Mouse (Mus musculus) hindbrain, embryonic 12.5 days (tissue): ENCODE data around the gene Fam208b. TPM values are rescaled to one million over a fixed set of nuclear protein-coding genes. Genes with fewer than 3 reads are reported as not detected.
"Not testable (repeated sequence)": the region's sequence is repeated elsewhere in the genome, so short reads cannot be mapped to it uniquely, and the experiment has no call there.

ENCODE experiments used
- ATAC-seq: fragments of 200-750 bp; cut with Nextera tagmentation; 2 replicates; pipeline ENCODE4 v1.8.0; 2017; ENCODE audit warnings: moderate TSS enrichment; ENCODE audit not compliant: low FRiP score
- H3K27ac ChIP-seq: fragments of 300-500 bp; sonication (generic); 2 replicates; pipeline ENCODE4 v1.5.1; 2016; ENCODE audit warnings: mild to moderate bottlenecking
- H3K27me3 ChIP-seq: fragments of 300-500 bp; sonication (generic); 2 replicates; pipeline ENCODE4 v1.6.1; 2016; ENCODE audit warnings: mild to moderate bottlenecking
- H3K36me3 ChIP-seq: fragments of 300-500 bp; sonication (generic); 2 replicates; pipeline ENCODE4 v1.6.1; 2016; ENCODE audit warnings: mild to moderate bottlenecking
- H3K4me1 ChIP-seq: fragments of 300-500 bp; sonication (generic); 2 replicates; pipeline ENCODE4 v1.6.1; 2016
- H3K4me2 ChIP-seq: fragments of 300-500 bp; sonication (generic); replicated peaks from 2 replicates; pipeline ENCODE4 v1.6.1; 2016; ENCODE audit warnings: mild to moderate bottlenecking
- H3K4me3 ChIP-seq: fragments of 300-500 bp; sonication (generic); 2 replicates; pipeline ENCODE4 v1.5.1; 2016; ENCODE audit warnings: mild to moderate bottlenecking
- H3K9ac ChIP-seq: fragments of 300-500 bp; sonication (generic); 2 replicates; pipeline ENCODE4 v1.6.1; 2016; ENCODE audit warnings: mild to moderate bottlenecking, moderate library complexity
- H3K9me3 ChIP-seq: fragments of 300-500 bp; sonication (generic); replicated peaks from 2 replicates; pipeline ENCODE4 v1.6.1; 2016; ENCODE audit warnings: mild to moderate bottlenecking
- WGBS: fragments of 180-500 bp; shearing (Covaris S2); methylation state at CpG from one replicate; pipeline ENCODE4 v1.1.7; 2016; 5-methylcytosine and 5-hydroxymethylcytosine counted together
- polyA plus RNA-seq: library from polyadenylated mRNA; unstranded; fragments of >200 nt; fragmentation: Nextera tagmentation; extraction: Ambion mirVana; gene quantifications from 2 replicates; pipeline ENCODE4 v1.2.1, GENCODE M21; 2016

Fam208b gene
- polyA plus RNA-seq, 1 experiment from 2014 or later, result 29.4 TPM

GRCm38 (mm10) chr13:3531692-3532320 is 79.1 kb downstream of the Fam208b start:
- WGBS, result 67% methylated on average over 10 of the region's 10 CpGs
- H3K36me3 ChIP-seq, result no peaks in the 10 kb centered on the region
- H3K9me3 ChIP-seq, result no peaks in the 10 kb centered on the region
- H3K4me1 ChIP-seq, result 0 out of 2 replicates have a peak, but pooled peaks cover under 1% of the 10 kb centered on the region
- H3K4me3 ChIP-seq, result no peak overlapping the region
- H3K4me2 ChIP-seq, result no peak overlapping the region
- H3K27ac ChIP-seq, result no peak overlapping the region
- no peak overlapping the region for H3K9ac ChIP-seq
- no peaks in the 10 kb centered on the region for H3K27me3 ChIP-seq
- no peak for ATAC-seq

GRCm38 (mm10) chr13:3531176-3531575 is 79.7 kb downstream of the Fam208b start:
- not testable (repeated sequence) for H3K9ac ChIP-seq, H3K36me3 ChIP-seq, ATAC-seq, H3K4me1 ChIP-seq, H3K9me3 ChIP-seq, H3K27ac ChIP-seq, H3K4me2 ChIP-seq, H3K27me3 ChIP-seq, H3K4me3 ChIP-seq
- WGBS, result 45% methylated on average over 2 of the region's 2 CpGs

DNA sequence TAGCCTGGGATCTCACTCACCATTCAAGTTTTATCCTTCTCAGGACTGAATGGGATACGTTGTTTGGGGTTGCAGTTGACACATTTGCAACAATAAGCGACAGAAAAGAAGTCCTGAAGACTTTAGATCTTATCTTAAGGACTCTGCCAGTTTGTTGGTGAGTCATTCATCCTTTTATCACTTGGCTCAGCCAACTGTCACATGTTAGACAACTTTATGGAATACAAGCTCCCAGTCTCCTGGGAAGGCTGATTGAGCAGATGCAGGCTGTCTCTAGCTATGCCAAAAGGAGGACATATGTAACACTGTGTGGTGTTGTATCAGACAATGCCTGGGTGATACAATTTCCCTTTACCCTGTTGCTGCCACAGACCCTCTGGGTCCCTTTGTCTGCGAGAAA is 80.5 kb downstream of the Fam208b start:
- Histone ChIP-seq H3K9ac (no peak overlapping the region), H3K27ac (no peak overlapping the region), H3K4me1 (no peaks in the 10 kb centered on the region), H3K27me3 (no peaks in the 10 kb centered on the region), H3K36me3 (no peaks in the 10 kb centered on the region), H3K4me2 (no peak overlapping the region), H3K9me3 (no peaks in the 10 kb centered on the region), H3K4me3 (no peak overlapping the region)
- no peak for ATAC-seq
- 65% methylated on average over 3 of the region's 3 CpGs for WGBS

DNA sequence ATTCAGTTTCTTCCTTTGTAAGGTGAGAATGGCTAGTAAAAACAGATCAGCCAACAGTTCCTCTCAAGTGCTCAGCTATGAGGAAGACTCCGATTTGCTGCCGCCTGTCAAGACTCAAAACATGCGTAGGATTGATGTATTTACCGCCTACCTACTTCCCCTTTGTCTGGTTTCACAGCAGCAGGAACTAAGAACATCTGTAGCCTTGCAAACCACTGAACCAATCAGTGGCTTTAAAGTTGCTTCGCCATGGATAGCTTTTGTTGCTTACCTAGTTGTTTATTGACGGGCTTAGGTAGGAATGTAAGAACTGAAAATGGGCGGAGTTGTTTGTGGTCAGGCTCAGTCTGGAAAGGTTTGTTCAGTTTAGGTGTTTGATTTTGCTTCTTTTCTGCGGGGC is 84.6 kb downstream of the Fam208b start:
- H3K27me3 ChIP-seq, result no peaks in the 10 kb centered on the region
- H3K27ac ChIP-seq, result no peak overlapping the region
- 84% methylated on average over 8 of the region's 8 CpGs for WGBS
- H3K4me2 ChIP-seq, result no peak overlapping the region
- no peak overlapping the region for H3K4me3 ChIP-seq
- H3K9ac ChIP-seq, result no peak overlapping the region
- no peaks in the 10 kb centered on the region for H3K36me3 ChIP-seq
- ATAC-seq, result no peak
- no peaks in the 10 kb centered on the region for H3K4me1 ChIP-seq
- H3K9me3 ChIP-seq, result no peaks in the 10 kb centered on the region

GRCm38 (mm10) chr13:3525611-3526051 is 85.3 kb downstream of the Fam208b start:
- no peaks in the 10 kb centered on the region for H3K27me3 ChIP-seq
- H3K4me3 ChIP-seq, result no peak overlapping the region

DNA sequence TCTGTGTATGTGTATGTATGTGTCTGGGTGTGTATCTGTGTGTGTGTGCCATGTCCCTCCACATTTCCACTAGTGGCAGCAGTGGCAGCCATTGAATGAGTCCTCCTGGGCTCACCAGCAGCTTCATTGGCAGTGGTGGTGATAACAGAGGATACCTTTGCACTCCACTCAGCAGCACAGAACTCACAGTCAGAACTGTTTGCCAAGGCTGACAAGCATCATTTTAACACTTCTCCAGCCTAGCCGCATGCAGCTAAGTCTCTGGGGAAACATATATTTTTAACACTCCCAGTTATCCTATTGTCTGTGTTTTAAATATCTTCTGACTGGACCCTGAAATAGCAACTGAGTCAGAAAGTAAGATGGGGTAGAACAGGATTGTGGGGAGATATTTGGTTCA is 87.0 kb downstream of the Fam208b start:
- no peaks in the 10 kb centered on the region for H3K4me1 ChIP-seq
- no peak overlapping the region for H3K4me3 ChIP-seq
- no peaks in the 10 kb centered on the region for H3K9me3 ChIP-seq
- no peak overlapping the region for H3K4me2 ChIP-seq
- H3K27ac ChIP-seq, result no peak overlapping the region
- H3K27me3 ChIP-seq, result no peaks in the 10 kb centered on the region
- H3K36me3 ChIP-seq, result no peaks in the 10 kb centered on the region
- 86% methylated on average over 1 of the region's 1 CpGs for WGBS
- no peak for ATAC-seq
- H3K9ac ChIP-seq, result no peak overlapping the region

More at GRCm38 (mm10) chr13:3525611-3526051, 85.3 kb downstream of the Fam208b start:
- H3K9me3 ChIP-seq, result no peaks in the 10 kb centered on the region
- no peak for ATAC-seq
- no peaks in the 10 kb centered on the region for H3K4me1 ChIP-seq
- WGBS, result 73% methylated on average over 4 of the region's 4 CpGs
- H3K9ac ChIP-seq, result no peak overlapping the region
- H3K27ac ChIP-seq, result no peak overlapping the region
- no peaks in the 10 kb centered on the region for H3K36me3 ChIP-seq
- H3K4me2 ChIP-seq, result no peak overlapping the region

DNA sequence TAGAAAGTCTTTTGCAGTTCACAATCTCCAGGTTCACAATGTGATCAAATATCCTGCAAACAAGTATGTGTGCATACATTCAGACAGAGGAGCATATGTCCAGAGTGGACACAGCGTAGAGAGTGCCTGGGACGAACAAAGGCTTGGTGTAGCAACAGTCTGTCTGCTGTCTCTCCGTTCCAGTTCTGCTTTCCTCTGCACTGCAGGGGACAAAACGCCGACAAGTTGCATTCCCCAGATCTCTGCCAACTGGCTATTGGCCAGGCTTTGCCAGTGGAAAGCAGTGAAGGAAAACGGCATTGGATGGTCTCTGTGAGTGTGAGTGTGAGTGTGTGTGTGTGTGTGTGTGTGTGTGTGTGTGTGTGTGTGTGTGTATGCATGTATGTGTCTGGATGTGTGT is 87.4 kb downstream of the Fam208b start:
- 59% methylated on average over 6 of the region's 6 CpGs for WGBS

GRCm38 (mm10) chr13:3519994-3520393 is 90.9 kb downstream of the Fam208b start:
- not testable (repeated sequence) for H3K27me3 ChIP-seq, H3K4me3 ChIP-seq, H3K27ac ChIP-seq, H3K9me3 ChIP-seq, H3K36me3 ChIP-seq, H3K4me1 ChIP-seq, ATAC-seq, H3K9ac ChIP-seq, H3K4me2 ChIP-seq
- 56% methylated on average over 1 of the region's 1 CpGs for WGBS

More for the DNA sequence above, 87.4 kb downstream of the Fam208b start:
- H3K27me3 ChIP-seq, result no peaks in the 10 kb centered on the region
- no peak for ATAC-seq
- no peak overlapping the region for H3K9ac ChIP-seq
- no peak overlapping the region for H3K27ac ChIP-seq
- no peak overlapping the region for H3K4me2 ChIP-seq
- H3K9me3 ChIP-seq, result no peaks in the 10 kb centered on the region
- no peaks in the 10 kb centered on the region for H3K4me1 ChIP-seq
- H3K4me3 ChIP-seq, result no peak overlapping the region
- no peaks in the 10 kb centered on the region for H3K36me3 ChIP-seq

DNA sequence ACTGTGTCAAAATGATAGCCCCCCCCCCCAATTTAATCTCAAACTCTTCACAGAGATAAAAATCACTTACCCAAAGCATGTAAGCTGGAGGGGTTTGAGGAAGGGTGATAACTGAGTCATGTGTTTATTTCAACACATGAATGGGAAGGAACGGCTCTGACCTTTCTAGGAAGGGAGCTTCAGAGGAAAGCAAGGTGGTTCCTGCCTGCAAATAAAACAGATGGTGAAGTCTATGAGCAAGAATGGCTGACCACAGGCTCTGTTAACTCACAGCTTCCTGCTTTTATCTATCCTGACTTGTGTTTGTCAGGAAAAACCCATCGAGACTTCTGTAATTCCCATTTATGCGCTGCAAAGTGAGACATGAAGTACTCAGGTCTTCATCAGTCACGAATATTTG is 91.6 kb downstream of the Fam208b start:
- not testable (repeated sequence) for H3K9ac ChIP-seq, H3K36me3 ChIP-seq, H3K9me3 ChIP-seq, H3K27ac ChIP-seq, H3K27me3 ChIP-seq, ATAC-seq, H3K4me1 ChIP-seq, H3K4me2 ChIP-seq, H3K4me3 ChIP-seq
- 89% methylated on average over 4 of the region's 4 CpGs for WGBS

Other genes with a start within 250 kb of the Fam208b start
- gene Gdi2, start 73.0 kb downstream of the Fam208b start, polyA plus RNA-seq, result 426 and 443 TPM in 2 replicates
- gene Asb13, start 22.9 kb upstream of the Fam208b start, polyA plus RNA-seq, result 11.4 and 12.9 TPM in 2 replicates
- gene Calml3, start 193.2 kb upstream of the Fam208b start, polyA plus RNA-seq, result 0.16 TPM in 1 of 2 replicates, not detected in the other
- gene Calm4, start 226.6 kb upstream of the Fam208b start, polyA plus RNA-seq, result not detected in 2 replicates
- not detected in 2 replicates for gene Calm5, start 243.1 kb upstream of the Fam208b start, polyA plus RNA-seq